Mouse (Mus musculus) olfactory bulb, adult 2 months (tissue): Measurements from ENCODE around the gene Lysmd2.

Experiments
- CTCF ChIP-seq: fragments of 200-500 bp; IDR thresholded peaks from 2 replicates; pipeline ENCODE4 v1.5.1; 2012; ENCODE audit warnings: low read depth, mild to moderate bottlenecking, low read length, moderate library complexity; ENCODE audit not compliant: insufficient read depth
- POLR2A ChIP-seq: fragments of 200-500 bp; IDR thresholded peaks from 2 replicates; pipeline ENCODE4 v1.6.1; 2012; ENCODE audit warnings: mild to moderate bottlenecking, low read depth, low read length, moderate library complexity; ENCODE audit not compliant: insufficient read depth

- no peak for TF ChIP-seq CTCF
- peak; percentile 61 for TF ChIP-seq POLR2A
Measured at GRCm38 (mm10) chr9:75610571-75611493, 14.7 kb upstream of the Lysmd2 start, which contains the start of gene Tmod2.
